Mouse (Mus musculus) bone marrow, adult 2 months (tissue): Measurements from ENCODE around the gene Rcc1l.

Experiments used
- CTCF ChIP-seq: fragments of 200-500 bp; IDR thresholded peaks from 2 replicates; pipeline ENCODE4 v1.5.1; 2011; ENCODE audit warnings: low read length, control low read depth; ENCODE audit not compliant: control insufficient read depth, insufficient read depth
- POLR2A ChIP-seq: fragments of 200-500 bp; IDR thresholded peaks from 2 replicates; pipeline ENCODE4 v1.6.1; 2011; ENCODE audit warnings: low read depth, mild to moderate bottlenecking, control low read depth, low read length, borderline replicate concordance; ENCODE audit not compliant: control insufficient read depth

DNA sequence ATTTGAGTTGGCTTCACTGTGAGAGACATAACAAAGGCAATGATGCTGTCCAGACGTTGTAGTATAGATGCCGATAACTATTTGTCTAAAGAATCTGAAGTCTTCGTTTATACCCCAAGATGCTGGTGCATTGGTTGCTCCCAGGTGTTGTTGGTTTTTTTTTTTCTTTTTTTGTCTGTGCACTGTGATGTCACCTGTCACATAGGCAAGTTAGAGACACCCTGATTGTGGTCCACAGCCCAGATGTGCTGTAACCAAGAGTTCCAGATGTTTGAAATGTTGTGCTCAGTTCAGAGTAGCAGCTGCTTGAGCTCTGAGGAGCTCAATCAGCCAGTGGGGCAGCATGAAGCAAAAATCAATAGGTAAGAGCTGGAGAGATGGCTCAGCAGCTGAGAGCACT is 9.5 kb upstream of the Rcc1l start:
- no peak for TF ChIP-seq CTCF
- no peak for TF ChIP-seq POLR2A
